Mouse (Mus musculus) erythroblast, adult 5-6 weeks (primary cell): ENCODE results near the gene Spaca1. TPM values are rescaled to one million over a fixed set of nuclear protein-coding genes. Genes with fewer than 3 reads are reported as not detected.
"Not testable (repeated sequence)": the region's sequence is repeated elsewhere in the genome, so short reads cannot be mapped to it uniquely, and the experiment has no call there.

Experiments
- ATAC-seq: replicated peaks from 2 replicates; pipeline ENCODE4 v1.8.0; 2016; ENCODE audit warnings: moderate number of reproducible peaks, mild to moderate bottlenecking, moderate TSS enrichment, inconsistent platforms; ENCODE audit not compliant: poor library complexity, low FRiP score, severe bottlenecking
- total RNA-seq, 2 experiments: library from RNA; stranded (forward) in 1 of 2; stranded (reverse) in 1 of 2; fragments of 150-400 nt in 1 of 2; fragments of 200-764, 138-1000 nt in 1 of 2; gene quantifications; 2 replicates each; pipeline versions ENCODE4 v1.2.3 to v1.2.4; 2015 to 2017; ENCODE audit warnings: low replicate concordance in 2 of 2

Spaca1 gene
- not detected in 2 replicates for total RNA-seq (2015; ENCODE audit: low replicate concordance)
- total RNA-seq (2017; ENCODE audit: low replicate concordance): not detected in 2 replicates

- ATAC-seq: no peak
These were observed at the start of gene Spaca1 for GRCm38 (mm10) chr4:34049571-34050255. TSS of gene Spaca1 (minus strand) at chr4:34050191.

- not testable (repeated sequence) for ATAC-seq
These were observed 37.3 kb upstream of the Spaca1 start for GRCm38 (mm10) chr4:34087286-34087685.

- no peak for ATAC-seq
These were observed 31.1 kb upstream of the Spaca1 start for GRCm38 (mm10) chr4:34081064-34081463.

GRCm38 (mm10) chr4:34069002-34069401 is 19.0 kb upstream of the Spaca1 start:
- ATAC-seq: no peak

- no peak for ATAC-seq
These were observed 8.3 kb upstream of the Spaca1 start for GRCm38 (mm10) chr4:34058320-34058719.

- no peak for ATAC-seq
These were observed 23.2 kb downstream of the Spaca1 start for GRCm38 (mm10) chr4:34026771-34027170.

- no peak for ATAC-seq
These were observed 28.5 kb downstream of the Spaca1 start for GRCm38 (mm10) chr4:34021456-34021855.

GRCm38 (mm10) chr4:33996382-33996781 is 53.6 kb downstream of the Spaca1 start:
- ATAC-seq: no peak

GRCm38 (mm10) chr4:33992687-33993086 is 57.3 kb downstream of the Spaca1 start:
- ATAC-seq: no peak

- no peak for ATAC-seq
These were observed 61.4 kb downstream of the Spaca1 start for GRCm38 (mm10) chr4:33988466-33989089.

Other genes with a start within 250 kb of the Spaca1 start
- gene Cnr1, start 125.6 kb downstream of the Spaca1 start, total RNA-seq (2015; ENCODE audit: low replicate concordance): not detected in 2 replicates
- not detected in 2 replicates for gene Cnr1, start 125.6 kb downstream of the Spaca1 start, total RNA-seq (2017; ENCODE audit: low replicate concordance)